Mouse (Mus musculus): Measurements from ENCODE around the gene 2810004N23Rik. TPM values are rescaled to one million over a fixed set of nuclear protein-coding genes. Genes with fewer than 3 reads are reported as not detected.
A peak's percentile ranks its signal among the peaks of the same experiment; 100 is the strongest.

The 2810004N23Rik gene
- polyA plus RNA-seq, 1 experiment from 2014 or later, result 42.1 TPM

- Histone ChIP-seq H3K36me3 (ENCODE audit: control insufficient read depth, insufficient read depth, low read length) (peaks cover 13% of the 10 kb centered on the region; the same call in 1 of the 2 replicates), H3K9me3 (replicated peaks; ENCODE audit: control insufficient read depth, low read length) (no peaks in the 10 kb centered on the region), H3K27ac (ENCODE audit: low read length) (no peak overlapping the region), H3K9ac (ENCODE audit: low read length) (no peak overlapping the region), H3K4me3 (replicated peaks; ENCODE audit: low read length) (no peak overlapping the region), H3K4me1 (ENCODE audit: control insufficient read depth, insufficient read depth, low read length) (no peaks in the 10 kb centered on the region), H3K27me3 (ENCODE audit: control insufficient read depth, insufficient read depth, low read length) (no peaks in the 10 kb centered on the region), H3K4me2 (ENCODE audit: low read depth, low read length) (no peak overlapping the region)
- 70% methylated on average over 6 of the region's 6 CpGs for WGBS
- no peak for ATAC-seq (ENCODE audit: insufficient read depth, low FRiP score)
These were observed 6.8 kb upstream of the 2810004N23Rik start for GRCm38 (mm10) chr8:124869708-124870107.

- Histone ChIP-seq H3K36me3 (ENCODE audit: control insufficient read depth, insufficient read depth, low read length) (no peaks in the 10 kb centered on the region), H3K4me2 (ENCODE audit: low read depth, low read length) (no peak overlapping the region), H3K4me3 (replicated peaks; ENCODE audit: low read length) (no peak overlapping the region), H3K9ac (ENCODE audit: low read length) (no peak overlapping the region), H3K27ac (ENCODE audit: low read length) (no peak overlapping the region), H3K27me3 (ENCODE audit: control insufficient read depth, insufficient read depth, low read length) (no peaks in the 10 kb centered on the region), H3K4me1 (ENCODE audit: control insufficient read depth, insufficient read depth, low read length) (peaks cover 7% of the 10 kb centered on the region), H3K9me3 (replicated peaks; ENCODE audit: control insufficient read depth, low read length) (no peaks in the 10 kb centered on the region)
- no peak for ATAC-seq (ENCODE audit: insufficient read depth, low FRiP score)
- WGBS, result 69% methylated on average over 2 of the region's 2 CpGs
These were observed 4.2 kb upstream of the 2810004N23Rik start for GRCm38 (mm10) chr8:124867126-124867525.

- peaks cover 7% of the 10 kb centered on the region for H3K4me1 ChIP-seq (ENCODE audit: control insufficient read depth, insufficient read depth, low read length)
- no peak overlapping the region for H3K4me3 ChIP-seq (replicated peaks; ENCODE audit: low read length)
- no peak overlapping the region for H3K4me2 ChIP-seq (ENCODE audit: low read depth, low read length)
- H3K36me3 ChIP-seq (ENCODE audit: control insufficient read depth, insufficient read depth, low read length), result no peaks in the 10 kb centered on the region
- H3K9ac ChIP-seq (ENCODE audit: low read length), result no peak overlapping the region
- no peaks in the 10 kb centered on the region for H3K9me3 ChIP-seq (replicated peaks; ENCODE audit: control insufficient read depth, low read length)
- WGBS, result 71% methylated on average over 3 of the region's 3 CpGs
- no peaks in the 10 kb centered on the region for H3K27me3 ChIP-seq (ENCODE audit: control insufficient read depth, insufficient read depth, low read length)
- H3K27ac ChIP-seq (ENCODE audit: low read length), result no peak overlapping the region
- no peak for ATAC-seq (ENCODE audit: insufficient read depth, low FRiP score)
These were observed 3.7 kb upstream of the 2810004N23Rik start for GRCm38 (mm10) chr8:124866669-124867068.

GRCm38 (mm10) chr8:124863729-124864128 is 809 bp upstream of the 2810004N23Rik start:
- H3K27ac ChIP-seq (ENCODE audit: low read length), result peak overlapping the region; percentile 93; the same call in 1 of the 2 replicates
- peak overlapping the region; percentile 93 for H3K4me3 ChIP-seq (replicated peaks; ENCODE audit: low read length)
- H3K9ac ChIP-seq (ENCODE audit: low read length), result peak overlapping the region; percentile 98
- no peaks in the 10 kb centered on the region for H3K9me3 ChIP-seq (replicated peaks; ENCODE audit: control insufficient read depth, low read length)
- H3K4me1 ChIP-seq (ENCODE audit: control insufficient read depth, insufficient read depth, low read length), result peaks cover 7% of the 10 kb centered on the region
- H3K36me3 ChIP-seq (ENCODE audit: control insufficient read depth, insufficient read depth, low read length), result peaks cover 8% of the 10 kb centered on the region
- 9% methylated on average over 8 of the region's 8 CpGs for WGBS
- H3K4me2 ChIP-seq (ENCODE audit: low read depth, low read length), result peak overlapping the region; percentile 85
- no peaks in the 10 kb centered on the region for H3K27me3 ChIP-seq (ENCODE audit: control insufficient read depth, insufficient read depth, low read length)
- ATAC-seq (ENCODE audit: insufficient read depth, low FRiP score), result no peak

- ATAC-seq (ENCODE audit: insufficient read depth, low FRiP score), result no peak
- Histone ChIP-seq H3K4me1 (ENCODE audit: control insufficient read depth, insufficient read depth, low read length) (peaks cover 7% of the 10 kb centered on the region), H3K9me3 (replicated peaks; ENCODE audit: control insufficient read depth, low read length) (no peaks in the 10 kb centered on the region), H3K4me2 (ENCODE audit: low read depth, low read length) (peak overlapping the region; percentile 85), H3K27ac (ENCODE audit: low read length) (peak overlapping the region; percentile 93), H3K4me3 (replicated peaks; ENCODE audit: low read length) (peak overlapping the region; percentile 93), H3K27me3 (ENCODE audit: control insufficient read depth, insufficient read depth, low read length) (no peaks in the 10 kb centered on the region), H3K36me3 (ENCODE audit: control insufficient read depth, insufficient read depth, low read length) (peaks cover 11% of the 10 kb centered on the region), H3K9ac (ENCODE audit: low read length) (peak overlapping the region; percentile 98)
- 0% methylated on average over 33 of the region's 33 CpGs for WGBS
These were observed 300 bp upstream of the 2810004N23Rik start for GRCm38 (mm10) chr8:124863163-124863677.

- Histone ChIP-seq H3K27me3 (ENCODE audit: control insufficient read depth, insufficient read depth, low read length) (no peaks in the 10 kb centered on the region), H3K4me1 (ENCODE audit: control insufficient read depth, insufficient read depth, low read length) (peaks cover 7% of the 10 kb centered on the region), H3K4me3 (replicated peaks; ENCODE audit: low read length) (no peak overlapping the region), H3K9me3 (replicated peaks; ENCODE audit: control insufficient read depth, low read length) (peaks cover 9% of the 10 kb centered on the region; the same call in 1 of the 2 replicates), H3K4me2 (ENCODE audit: low read depth, low read length) (no peak overlapping the region), H3K27ac (ENCODE audit: low read length) (no peak overlapping the region), H3K36me3 (ENCODE audit: control insufficient read depth, insufficient read depth, low read length) (peaks cover 36% of the 10 kb centered on the region), H3K9ac (ENCODE audit: low read length) (no peak overlapping the region)
- 97% methylated on average over 3 of the region's 3 CpGs for WGBS
- ATAC-seq (ENCODE audit: insufficient read depth, low FRiP score), result no peak
These were observed 2.7 kb downstream of the 2810004N23Rik start for GRCm38 (mm10) chr8:124860188-124860587.

GRCm38 (mm10) chr8:124859466-124859865 is 3.5 kb downstream of the 2810004N23Rik start:
- H3K9me3 ChIP-seq (replicated peaks; ENCODE audit: control insufficient read depth, low read length), result peaks cover 17% of the 10 kb centered on the region
- H3K4me1 ChIP-seq (ENCODE audit: control insufficient read depth, insufficient read depth, low read length), result peaks cover 7% of the 10 kb centered on the region
- H3K27ac ChIP-seq (ENCODE audit: low read length), result no peak overlapping the region
- peaks cover 43% of the 10 kb centered on the region for H3K36me3 ChIP-seq (ENCODE audit: control insufficient read depth, insufficient read depth, low read length)
- H3K4me3 ChIP-seq (replicated peaks; ENCODE audit: low read length), result no peak overlapping the region
- no peak overlapping the region for H3K4me2 ChIP-seq (ENCODE audit: low read depth, low read length)
- ATAC-seq (ENCODE audit: insufficient read depth, low FRiP score), result no peak
- H3K9ac ChIP-seq (ENCODE audit: low read length), result no peak overlapping the region
- H3K27me3 ChIP-seq (ENCODE audit: control insufficient read depth, insufficient read depth, low read length), result no peaks in the 10 kb centered on the region

GRCm38 (mm10) chr8:124853511-124853910 is 9.4 kb downstream of the 2810004N23Rik start:
- Histone ChIP-seq H3K4me3 (replicated peaks; ENCODE audit: low read length) (no peak overlapping the region), H3K27ac (ENCODE audit: low read length) (no peak overlapping the region), H3K9me3 (replicated peaks; ENCODE audit: control insufficient read depth, low read length) (peaks cover 25% of the 10 kb centered on the region), H3K27me3 (ENCODE audit: control insufficient read depth, insufficient read depth, low read length) (no peaks in the 10 kb centered on the region), H3K4me2 (ENCODE audit: low read depth, low read length) (no peak overlapping the region), H3K9ac (ENCODE audit: low read length) (no peak overlapping the region), H3K4me1 (ENCODE audit: control insufficient read depth, insufficient read depth, low read length) (no peaks in the 10 kb centered on the region), H3K36me3 (ENCODE audit: control insufficient read depth, insufficient read depth, low read length) (peaks cover 52% of the 10 kb centered on the region)
- no peak for ATAC-seq (ENCODE audit: insufficient read depth, low FRiP score)
- whole genome bisulfite sequencing, result 91% methylated on average over 1 of the region's 1 CpGs

- H3K4me1 ChIP-seq (ENCODE audit: control insufficient read depth, insufficient read depth, low read length), result no peaks in the 10 kb centered on the region
- H3K9ac ChIP-seq (ENCODE audit: low read length), result no peak overlapping the region
- H3K36me3 ChIP-seq (ENCODE audit: control insufficient read depth, insufficient read depth, low read length), result 0 out of 2 replicates have a peak, but pooled peaks cover 4% of the 10 kb centered on the region
- H3K9me3 ChIP-seq (replicated peaks; ENCODE audit: control insufficient read depth, low read length), result no peaks in the 10 kb centered on the region
- H3K27me3 ChIP-seq (ENCODE audit: control insufficient read depth, insufficient read depth, low read length), result no peaks in the 10 kb centered on the region
- ATAC-seq (ENCODE audit: insufficient read depth, low FRiP score), result no peak
- H3K4me2 ChIP-seq (ENCODE audit: low read depth, low read length), result no peak overlapping the region
- no peak overlapping the region for H3K4me3 ChIP-seq (replicated peaks; ENCODE audit: low read length)
- WGBS, result 88% methylated on average over 5 of the region's 5 CpGs
- no peak overlapping the region for H3K27ac ChIP-seq (ENCODE audit: low read length)
These were observed 17.3 kb downstream of the 2810004N23Rik start for GRCm38 (mm10) chr8:124845573-124845972.
